Mouse (Mus musculus) c-Kit-positive CD71-positive TER-119-positive erythroid progenitor cells, embryonic 14.5 days (primary cell): ENCODE results near the gene Prorsd1.
A peak's percentile ranks its signal among the peaks of the same experiment; 100 is the strongest.
"Not testable (repeated sequence)": the region's sequence is repeated elsewhere in the genome, so short reads cannot be mapped to it uniquely, and the experiment has no call there.

Source experiments
- DNase-seq: peaks from one replicate; pipeline ENCODE4 v3.0.0-alpha.2; 2013; ENCODE audit warnings: low spot score

Prorsd1 gene

GRCm38 (mm10) chr11:29514682-29515412, at the start of gene Prorsd1:
TSS of gene Prorsd1 (minus strand) at chr11:29515033.
- DNase-seq, result peak; percentile 92

- no peak for DNase-seq
Observed at GRCm38 (mm10) chr11:29563406-29563805, 48.6 kb upstream of the Prorsd1 start.

- DNase-seq, result no peak
Observed at GRCm38 (mm10) chr11:29560990-29561389, 46.2 kb upstream of the Prorsd1 start.

GRCm38 (mm10) chr11:29560452-29560851, 45.6 kb upstream of the Prorsd1 start:
- DNase-seq, result no peak

- no peak for DNase-seq
Observed at GRCm38 (mm10) chr11:29549425-29549778, 34.6 kb upstream of the Prorsd1 start.

GRCm38 (mm10) chr11:29548504-29549424, 33.9 kb upstream of the Prorsd1 start:
- DNase-seq, result no peak

- DNase-seq, result peak; percentile 86
Observed at GRCm38 (mm10) chr11:29547752-29548503, 33.1 kb upstream of the Prorsd1 start, which contains the start of the genes Clhc1 and Rps27a. TSS of gene Clhc1 (plus strand) at chr11:29547950. TSS of gene Rps27a (minus strand) at chr11:29548109.

GRCm38 (mm10) chr11:29547249-29547751, 32.5 kb upstream of the Prorsd1 start:
- no peak for DNase-seq

- DNase-seq, result no peak
Observed at GRCm38 (mm10) chr11:29546762-29547161, 31.9 kb upstream of the Prorsd1 start.

GRCm38 (mm10) chr11:29546297-29546696, 31.5 kb upstream of the Prorsd1 start:
- not testable (repeated sequence) for DNase-seq

GRCm38 (mm10) chr11:29545150-29545752, 30.4 kb upstream of the Prorsd1 start:
- not testable (repeated sequence) for DNase-seq

GRCm38 (mm10) chr11:29544225-29544945, 29.6 kb upstream of the Prorsd1 start:
- DNase-seq, result no peak

GRCm38 (mm10) chr11:29538201-29538600, 23.4 kb upstream of the Prorsd1 start:
- DNase-seq, result no peak

GRCm38 (mm10) chr11:29525988-29526794, 11.4 kb upstream of the Prorsd1 start, which contains the start of gene Mtif2:
TSS of gene Mtif2 (plus strand) at chr11:29526408.
- DNase-seq, result peak; percentile 81

- DNase-seq, result no peak
Observed at GRCm38 (mm10) chr11:29514325-29514681, 530 bp downstream of the Prorsd1 start.

- no peak for DNase-seq
Observed at GRCm38 (mm10) chr11:29512818-29513535, 1.9 kb downstream of the Prorsd1 start.

GRCm38 (mm10) chr11:29509421-29509820, 5.4 kb downstream of the Prorsd1 start:
- DNase-seq, result no peak

- DNase-seq, result no peak
Observed at GRCm38 (mm10) chr11:29504899-29505625, 9.8 kb downstream of the Prorsd1 start.
